Mouse (Mus musculus) liver, adult 2 months (tissue): ENCODE data around the gene Emp2. TPM values are rescaled to one million over a fixed set of nuclear protein-coding genes. Genes with fewer than 3 reads are reported as not detected.

Experiments used
- DNase-seq: peaks from one replicate; pipeline ENCODE4 v3.0.0-alpha.2; 2011; ENCODE audit warnings: low read depth, low spot score; ENCODE audit errors: extremely low read depth
- H3K27ac ChIP-seq: fragments of 200-500 bp; replicated peaks from 2 replicates; pipeline ENCODE4 v1.5.1; 2012; ENCODE audit warnings: low read depth, mild to moderate bottlenecking, control low read depth, inconsistent platforms, low read length; ENCODE audit not compliant: insufficient read depth
- H3K27me3 ChIP-seq: fragments of 200-500 bp; 2 replicates; pipeline ENCODE4 v1.6.1; 2012; ENCODE audit warnings: mild to moderate bottlenecking, moderate library complexity, low read length, inconsistent platforms; ENCODE audit not compliant: control insufficient read depth, insufficient read depth
- H3K36me3 ChIP-seq: fragments of 200-500 bp; 2 replicates; pipeline ENCODE4 v1.6.1; 2012; ENCODE audit warnings: low read length, inconsistent platforms; ENCODE audit not compliant: control insufficient read depth, insufficient read depth
- H3K4me1 ChIP-seq: fragments of 200-500 bp; 2 replicates; pipeline ENCODE4 v1.6.1; 2011; ENCODE audit warnings: low read length; ENCODE audit not compliant: control insufficient read depth, insufficient read depth
- H3K4me3 ChIP-seq: fragments of 200-500 bp; 2 replicates; pipeline ENCODE4 v1.5.1; 2011; ENCODE audit warnings: low read depth, mild to moderate bottlenecking, control low read depth, low read length, moderate library complexity; ENCODE audit not compliant: insufficient read depth
- H3K79me2 ChIP-seq: fragments of 200-500 bp; 2 replicates; pipeline ENCODE4 v1.6.1; 2012; ENCODE audit warnings: inconsistent platforms, mild to moderate bottlenecking, low read length, moderate library complexity; ENCODE audit not compliant: control insufficient read depth, insufficient read depth
- H3K9ac ChIP-seq: fragments of 200-500 bp; 2 replicates; pipeline ENCODE4 v1.6.1; 2012; ENCODE audit warnings: low read depth, mild to moderate bottlenecking, control low read depth, inconsistent platforms, low read length
- CTCF ChIP-seq: fragments of 200-500 bp; IDR thresholded peaks from 2 replicates; pipeline ENCODE4 v1.5.1; 2011; ENCODE audit warnings: low read depth, low read length, control low read depth
- POLR2A ChIP-seq: fragments of 200-500 bp; IDR thresholded peaks from 2 replicates; pipeline ENCODE4 v1.6.1; 2011; ENCODE audit warnings: low read length, control low read depth; ENCODE audit not compliant: insufficient read depth; ENCODE audit errors: extremely low read depth
- WGBS: fragments of 180-500 bp; shearing (Covaris S2); methylation state at CpG from one replicate; pipeline ENCODE4 v1.1.7; 2018; 5-methylcytosine and 5-hydroxymethylcytosine counted together
- polyA plus RNA-seq: library from polyadenylated mRNA; depleted of rRNA; stranded (reverse); fragments of >200 nt; gene quantifications from 2 replicates; pipeline ENCODE4 v1.2.3, GENCODE M21; 2012
- total RNA-seq: library from RNA; depleted of rRNA; stranded (reverse); fragments of >200 nt; gene quantifications from 2 replicates; pipeline ENCODE4 v1.2.3, GENCODE M21; 2014

Emp2 gene
- total and polyA plus RNA-seq, 2 experiments: 5.7 to 14.1 TPM

GRCm38 (mm10) chr16:10301337-10301736 is 12.4 kb downstream of the Emp2 start:
- no peaks in the 10 kb centered on the region for H3K27me3 ChIP-seq
- no peak for DNase-seq
- H3K9ac ChIP-seq: no peak overlapping the region
- no peak for TF ChIP-seq CTCF
- no peaks in the 10 kb centered on the region for H3K4me1 ChIP-seq
- H3K79me2 ChIP-seq: no peaks in the 10 kb centered on the region
- 78% methylated on average over 3 of the region's 3 CpGs for WGBS
- no peak overlapping the region for H3K27ac ChIP-seq
- H3K4me3 ChIP-seq: no peak overlapping the region
- H3K36me3 ChIP-seq: no peaks in the 10 kb centered on the region

GRCm38 (mm10) chr16:10300231-10301186 is 13.3 kb downstream of the Emp2 start:
- no peaks in the 10 kb centered on the region for H3K36me3 ChIP-seq
- H3K4me1 ChIP-seq: no peaks in the 10 kb centered on the region
- no peaks in the 10 kb centered on the region for H3K27me3 ChIP-seq
- 82% methylated on average over 3 of the region's 3 CpGs for WGBS
- H3K27ac ChIP-seq: no peak overlapping the region
- DNase-seq: no peak
- H3K9ac ChIP-seq: no peak overlapping the region
- no peaks in the 10 kb centered on the region for H3K79me2 ChIP-seq
- TF ChIP-seq POLR2A (no peak), CTCF (no peak)
- H3K4me3 ChIP-seq: no peak overlapping the region

- Histone ChIP-seq H3K4me1 (no peaks in the 10 kb centered on the region), H3K36me3 (no peaks in the 10 kb centered on the region), H3K4me3 (no peak overlapping the region), H3K9ac (no peak overlapping the region), H3K79me2 (no peaks in the 10 kb centered on the region), H3K27me3 (no peaks in the 10 kb centered on the region), H3K27ac (no peak overlapping the region)
- TF ChIP-seq POLR2A (no peak), CTCF (no peak)
- no peak for DNase-seq
- 18% methylated on average over 8 of the region's 8 CpGs for WGBS
These were observed 14.1 kb downstream of the Emp2 start for GRCm38 (mm10) chr16:10299637-10300036.

GRCm38 (mm10) chr16:10297696-10298644 is 15.8 kb downstream of the Emp2 start:
- no peaks in the 10 kb centered on the region for H3K36me3 ChIP-seq
- H3K4me3 ChIP-seq: no peak overlapping the region
- TF ChIP-seq POLR2A: no peak
- H3K4me1 ChIP-seq: no peaks in the 10 kb centered on the region
- 87% methylated on average over 10 of the region's 10 CpGs for WGBS
- no peak overlapping the region for H3K9ac ChIP-seq
- no peak overlapping the region for H3K27ac ChIP-seq
- H3K79me2 ChIP-seq: no peaks in the 10 kb centered on the region
- no peaks in the 10 kb centered on the region for H3K27me3 ChIP-seq
- no peak for DNase-seq

GRCm38 (mm10) chr16:10288115-10288514 is 25.7 kb downstream of the Emp2 start:
- WGBS: 93% methylated on average over 6 of the region's 6 CpGs

More at GRCm38 (mm10) chr16:10288115-10288514, 25.7 kb downstream of the Emp2 start:
- H3K4me1 ChIP-seq: no peaks in the 10 kb centered on the region
- TF ChIP-seq CTCF: no peak
- no peak for TF ChIP-seq POLR2A
- no peaks in the 10 kb centered on the region for H3K36me3 ChIP-seq
- H3K79me2 ChIP-seq: no peaks in the 10 kb centered on the region
- no peak overlapping the region for H3K27ac ChIP-seq
- no peak for DNase-seq
- no peak overlapping the region for H3K4me3 ChIP-seq
- no peaks in the 10 kb centered on the region for H3K27me3 ChIP-seq
- no peak overlapping the region for H3K9ac ChIP-seq
